Mouse (Mus musculus) lung, embryonic 15.5 days (tissue): Measurements from ENCODE around the gene Chchd1. TPM values are rescaled to one million over a fixed set of nuclear protein-coding genes. Genes with fewer than 3 reads are reported as not detected.

Experiments
- ATAC-seq: fragments of 200-750 bp; cut with Nextera tagmentation; 2 replicates; pipeline ENCODE4 v1.8.0; 2017; ENCODE audit warnings: moderate number of reproducible peaks, borderline replicate concordance; ENCODE audit not compliant: low FRiP score, low TSS enrichment; ENCODE audit errors: extremely low read depth
- H3K27ac ChIP-seq: fragments of 300-500 bp; sonication (generic); 2 replicates; pipeline ENCODE4 v1.5.1; 2015; ENCODE audit warnings: moderate library complexity, mild to moderate bottlenecking, inconsistent platforms
- H3K27me3 ChIP-seq: fragments of 300-500 bp; sonication (generic); 2 replicates; pipeline ENCODE4 v1.6.1; 2015; ENCODE audit warnings: inconsistent platforms
- H3K36me3 ChIP-seq: fragments of 300-500 bp; sonication (generic); 2 replicates; pipeline ENCODE4 v1.6.1; 2015; ENCODE audit warnings: inconsistent platforms
- H3K4me1 ChIP-seq: fragments of 300-500 bp; sonication (generic); 2 replicates; pipeline ENCODE4 v1.6.1; 2015; ENCODE audit warnings: inconsistent platforms
- H3K4me2 ChIP-seq: fragments of 300-500 bp; sonication (generic); 2 replicates; pipeline ENCODE4 v1.6.1; 2015; ENCODE audit warnings: inconsistent platforms, mild to moderate bottlenecking, moderate library complexity
- H3K4me3 ChIP-seq: fragments of 300-500 bp; sonication (generic); 2 replicates; pipeline ENCODE4 v1.5.1; 2015; ENCODE audit warnings: mild to moderate bottlenecking, inconsistent platforms
- H3K9ac ChIP-seq: fragments of 300-500 bp; sonication (generic); 2 replicates; pipeline ENCODE4 v1.6.1; 2015; ENCODE audit warnings: inconsistent platforms
- H3K9me3 ChIP-seq: fragments of 300-500 bp; sonication (generic); 2 replicates; pipeline ENCODE4 v1.6.1; 2016; ENCODE audit warnings: inconsistent platforms
- WGBS: fragments of 180-500 bp; shearing (Covaris S2); methylation state at CpG from one replicate; pipeline ENCODE4 v1.1.7; 2015; 5-methylcytosine and 5-hydroxymethylcytosine counted together
- polyA plus RNA-seq: library from polyadenylated mRNA; unstranded; fragments of >200 nt; fragmentation: Nextera tagmentation; extraction: Ambion mirVana; gene quantifications from 2 replicates; pipeline ENCODE4 v1.2.1, GENCODE M21; 2015

Gene Chchd1
- 189 and 191 TPM in 2 replicates for polyA plus RNA-seq

- Histone ChIP-seq H3K4me1 (peaks cover 51% of the 10 kb centered on the region), H3K27me3 (no peaks in the 10 kb centered on the region), H3K4me2 (peak within 1 kb of the TSS; percentile 64), H3K36me3 (peaks cover 21% of the 10 kb centered on the region), H3K9ac (peak within 1 kb of the TSS; percentile 80), H3K9me3 (no peaks in the 10 kb centered on the region), H3K27ac (peak within 1 kb of the TSS; percentile 89), H3K4me3 (peak within 1 kb of the TSS; percentile 77)
- ATAC-seq = peak; percentile 70
- WGBS = under 1% methylated on average over 61 of the region's 61 CpGs
Measured at GRCm38 (mm10) chr14:20702741-20703381, at the start of gene Chchd1. Gene Chchd1, plus strand, starts transcription at chr14:20703006.

GRCm38 (mm10) chr14:20654690-20655421 is 48.0 kb upstream of the Chchd1 start:
- Histone ChIP-seq H3K27me3 (no peaks in the 10 kb centered on the region), H3K27ac (no peak overlapping the region), H3K9ac (no peak overlapping the region), H3K4me2 (no peak overlapping the region), H3K4me1 (no peaks in the 10 kb centered on the region), H3K9me3 (no peaks in the 10 kb centered on the region), H3K36me3 (no peaks in the 10 kb centered on the region), H3K4me3 (no peak overlapping the region)
- 64% methylated on average over 9 of the region's 9 CpGs for WGBS
- no peak for ATAC-seq

GRCm38 (mm10) chr14:20655731-20656130 is 47.1 kb upstream of the Chchd1 start:
- H3K9me3 ChIP-seq = no peaks in the 10 kb centered on the region
- ATAC-seq = no peak
- H3K4me2 ChIP-seq = no peak overlapping the region
- WGBS = 70% methylated on average over 9 of the region's 9 CpGs
- H3K27ac ChIP-seq = no peak overlapping the region
- no peaks in the 10 kb centered on the region for H3K27me3 ChIP-seq
- no peak overlapping the region for H3K4me3 ChIP-seq
- H3K9ac ChIP-seq = no peak overlapping the region
- H3K4me1 ChIP-seq = peaks cover 4% of the 10 kb centered on the region
- no peaks in the 10 kb centered on the region for H3K36me3 ChIP-seq

GRCm38 (mm10) chr14:20656361-20656760 is 46.4 kb upstream of the Chchd1 start, which contains the start of gene Myoz1:
Gene Myoz1, minus strand, starts transcription at chr14:20656540.
- no peak within 1 kb of the TSS for H3K4me2 ChIP-seq

GRCm38 (mm10) chr14:20658326-20658725 is 44.5 kb upstream of the Chchd1 start:
- Histone ChIP-seq H3K27ac (no peak overlapping the region), H3K27me3 (peaks cover 8% of the 10 kb centered on the region; the same call in 1 of the 2 replicates), H3K9me3 (no peaks in the 10 kb centered on the region), H3K4me1 (peaks cover 14% of the 10 kb centered on the region), H3K4me2 (no peak overlapping the region), H3K36me3 (no peaks in the 10 kb centered on the region), H3K9ac (no peak overlapping the region), H3K4me3 (no peak overlapping the region)
- ATAC-seq = no peak

More at GRCm38 (mm10) chr14:20656361-20656760, 46.4 kb upstream of the Chchd1 start, which contains the start of gene Myoz1:
- no peaks in the 10 kb centered on the region for H3K36me3 ChIP-seq
- no peaks in the 10 kb centered on the region for H3K27me3 ChIP-seq
- no peak within 1 kb of the TSS for H3K9ac ChIP-seq
- no peak for ATAC-seq
- H3K4me1 ChIP-seq = peaks cover 4% of the 10 kb centered on the region
- 47% methylated on average over 11 of the region's 11 CpGs for WGBS
- no peak within 1 kb of the TSS for H3K4me3 ChIP-seq
- no peaks in the 10 kb centered on the region for H3K9me3 ChIP-seq
- H3K27ac ChIP-seq = no peak within 1 kb of the TSS

- no peaks in the 10 kb centered on the region for H3K36me3 ChIP-seq
- H3K4me3 ChIP-seq = no peak overlapping the region
- H3K27ac ChIP-seq = no peak overlapping the region
- no peak overlapping the region for H3K9ac ChIP-seq
- no peaks in the 10 kb centered on the region for H3K9me3 ChIP-seq
- WGBS = 77% methylated on average over 6 of the region's 6 CpGs
- ATAC-seq = no peak
- peaks cover 12% of the 10 kb centered on the region; the same call in 1 of the 2 replicates for H3K27me3 ChIP-seq
- H3K4me1 ChIP-seq = peaks cover 14% of the 10 kb centered on the region
- no peak overlapping the region for H3K4me2 ChIP-seq
Measured at GRCm38 (mm10) chr14:20658902-20659301, 43.9 kb upstream of the Chchd1 start.

GRCm38 (mm10) chr14:20659687-20660086 is 43.1 kb upstream of the Chchd1 start:
- no peak overlapping the region for H3K27ac ChIP-seq
- H3K9ac ChIP-seq = no peak overlapping the region
- peaks cover 12% of the 10 kb centered on the region; the same call in 1 of the 2 replicates for H3K27me3 ChIP-seq
- ATAC-seq = no peak
- peaks cover 14% of the 10 kb centered on the region for H3K4me1 ChIP-seq
- H3K9me3 ChIP-seq = no peaks in the 10 kb centered on the region
- no peak overlapping the region for H3K4me2 ChIP-seq
- WGBS = 96% methylated on average over 7 of the region's 7 CpGs
- no peak overlapping the region for H3K4me3 ChIP-seq
- no peaks in the 10 kb centered on the region for H3K36me3 ChIP-seq

- WGBS = 1% methylated on average over 52 of the region's 52 CpGs
Measured at GRCm38 (mm10) chr14:20660827-20661660, 41.8 kb upstream of the Chchd1 start.

GRCm38 (mm10) chr14:20661661-20662331 is 41.0 kb upstream of the Chchd1 start:
- peak overlapping the region; percentile 81 for H3K27ac ChIP-seq
- ATAC-seq = peak; percentile 36
- H3K27me3 ChIP-seq = peaks cover 12% of the 10 kb centered on the region; the same call in 1 of the 2 replicates
- H3K9me3 ChIP-seq = no peaks in the 10 kb centered on the region
- peak overlapping the region; percentile 62 for H3K4me3 ChIP-seq
- 9% methylated on average over 19 of the region's 19 CpGs for WGBS
- no peaks in the 10 kb centered on the region for H3K36me3 ChIP-seq
- H3K4me1 ChIP-seq = peaks cover 14% of the 10 kb centered on the region
- peak overlapping the region; percentile 61 for H3K9ac ChIP-seq
- H3K4me2 ChIP-seq = peak overlapping the region; percentile 95

More at GRCm38 (mm10) chr14:20660827-20661660, 41.8 kb upstream of the Chchd1 start:
- peaks cover 12% of the 10 kb centered on the region; the same call in 1 of the 2 replicates for H3K27me3 ChIP-seq
- H3K4me2 ChIP-seq = peak overlapping the region; percentile 95
- H3K9ac ChIP-seq = peak overlapping the region; percentile 64
- H3K9me3 ChIP-seq = no peaks in the 10 kb centered on the region
- H3K27ac ChIP-seq = peak overlapping the region; percentile 81
- H3K4me1 ChIP-seq = peaks cover 14% of the 10 kb centered on the region
- peak overlapping the region; percentile 62 for H3K4me3 ChIP-seq
- peak; percentile 86 for ATAC-seq
- H3K36me3 ChIP-seq = no peaks in the 10 kb centered on the region

GRCm38 (mm10) chr14:20662740-20663139 is 40.1 kb upstream of the Chchd1 start:
- H3K9me3 ChIP-seq = no peaks in the 10 kb centered on the region
- H3K4me2 ChIP-seq = no peak overlapping the region
- no peak overlapping the region for H3K27ac ChIP-seq
- no peak overlapping the region for H3K4me3 ChIP-seq
- peaks cover 12% of the 10 kb centered on the region; the same call in 1 of the 2 replicates for H3K27me3 ChIP-seq
- H3K9ac ChIP-seq = no peak overlapping the region
- peaks cover 14% of the 10 kb centered on the region for H3K4me1 ChIP-seq
- WGBS = 83% methylated on average over 3 of the region's 3 CpGs
- ATAC-seq = no peak
- H3K36me3 ChIP-seq = no peaks in the 10 kb centered on the region

- Histone ChIP-seq H3K9ac (no peak overlapping the region), H3K27ac (no peak overlapping the region), H3K4me2 (no peak overlapping the region), H3K4me1 (peaks cover 14% of the 10 kb centered on the region), H3K36me3 (no peaks in the 10 kb centered on the region), H3K4me3 (no peak overlapping the region), H3K27me3 (peaks cover 12% of the 10 kb centered on the region; the same call in 1 of the 2 replicates), H3K9me3 (no peaks in the 10 kb centered on the region)
- no peak for ATAC-seq
- WGBS = 53% methylated on average over 2 of the region's 2 CpGs
Measured at GRCm38 (mm10) chr14:20663601-20664000, 39.2 kb upstream of the Chchd1 start.
